Mouse (Mus musculus) left cerebral cortex, postnatal 4 days (tissue): ENCODE data around the gene Bpifb1. TPM values are rescaled to one million over a fixed set of nuclear protein-coding genes. Genes with fewer than 3 reads are reported as not detected.

ENCODE experiments used
- total RNA-seq, 2 experiments: library from RNA; stranded (reverse); gene quantifications; 2 replicates each; pipeline ENCODE4 v1.2.3; 2021

Gene Bpifb1
- total RNA-seq, 2 experiments from 2014 or later: 0.14 to 0.30 TPM

Other genes starting within 250 kb of the Bpifb1 start
- not detected for gene Bpifa6, start 215.9 kb upstream of the Bpifb1 start, total RNA-seq
- not detected for gene Bpifa2, start 182.6 kb upstream of the Bpifb1 start, total RNA-seq
- gene Bpifa3, start 60.5 kb upstream of the Bpifb1 start, total RNA-seq: not detected
- gene Bpifa1, start 47.9 kb upstream of the Bpifb1 start, total RNA-seq: not detected
- not detected for gene Bpifa5, start 28.2 kb upstream of the Bpifb1 start, total RNA-seq
- gene Bpifb5, start 32.9 kb downstream of the Bpifb1 start, total RNA-seq: under 1 TPM in 1 of 2 experiments, not detected in 1; 0.30 TPM
- not detected for gene Bpifb9a, start 67.0 kb downstream of the Bpifb1 start, total RNA-seq
- not detected for gene Bpifb9b, start 116.4 kb downstream of the Bpifb1 start, total RNA-seq
- gene Cdk5rap1, start 182.2 kb downstream of the Bpifb1 start, total RNA-seq: 10 to 100 TPM; 10.2 to 14.4 TPM
- 10 to 100 TPM; 21.7 to 22.2 TPM for gene Snta1, start 217.3 kb downstream of the Bpifb1 start, total RNA-seq
- gene Cbfa2t2, start 245.7 kb downstream of the Bpifb1 start, total RNA-seq: 10 to 100 TPM; 48.3 to 55.2 TPM